Mouse (Mus musculus) limb, embryonic 11.5 days (tissue): ENCODE data around the gene Tcf21. TPM values are rescaled to one million over a fixed set of nuclear protein-coding genes. Genes with fewer than 3 reads are reported as not detected.
A peak's percentile ranks its signal among the peaks of the same experiment; 100 is the strongest.

Experiments used
- ATAC-seq: fragments of 200-750 bp; cut with Nextera tagmentation; 2 replicates; pipeline ENCODE4 v1.8.0; 2017; ENCODE audit warnings: low read depth; ENCODE audit not compliant: insufficient number of reproducible peaks, low FRiP score, low TSS enrichment
- DNase-seq: peaks from one replicate; pipeline ENCODE4 v3.0.0-alpha.2; 2015; ENCODE audit warnings: low spot score
- H3K27ac ChIP-seq: fragments of 300-500 bp; sonication (generic); replicated peaks from 2 replicates; pipeline ENCODE4 v1.5.1; 2014; ENCODE audit warnings: low read depth, mild to moderate bottlenecking, low read length
- H3K27me3 ChIP-seq: fragments of 300-500 bp; sonication (generic); 2 replicates; pipeline ENCODE4 v1.6.1; 2014; ENCODE audit warnings: mild to moderate bottlenecking, low read length, mixed read lengths; ENCODE audit not compliant: control insufficient read depth, insufficient read depth
- H3K36me3 ChIP-seq: fragments of 300-500 bp; sonication (generic); 2 replicates; pipeline ENCODE4 v1.6.1; 2014; ENCODE audit warnings: mild to moderate bottlenecking, low read length, moderate library complexity, mixed read lengths; ENCODE audit not compliant: control insufficient read depth, insufficient read depth
- H3K4me1 ChIP-seq: fragments of 300-500 bp; sonication (generic); 2 replicates; pipeline ENCODE4 v1.6.1; 2014; ENCODE audit warnings: low read length, mixed read lengths; ENCODE audit not compliant: control insufficient read depth, insufficient read depth
- H3K4me2 ChIP-seq: fragments of 300-500 bp; sonication (generic); 2 replicates; pipeline ENCODE4 v1.6.1; 2014; ENCODE audit warnings: low read depth, mild to moderate bottlenecking, moderate library complexity; ENCODE audit not compliant: severe bottlenecking
- H3K4me3 ChIP-seq: fragments of 300-500 bp; sonication (generic); 2 replicates; pipeline ENCODE4 v1.5.1; 2014; ENCODE audit warnings: low read depth, low read length
- H3K9ac ChIP-seq: fragments of 300-500 bp; sonication (generic); 2 replicates; pipeline ENCODE4 v1.6.1; 2014; ENCODE audit warnings: mild to moderate bottlenecking, low read length
- H3K9me3 ChIP-seq: fragments of 300-500 bp; sonication (generic); 2 replicates; pipeline ENCODE4 v1.6.1; 2016; ENCODE audit warnings: low read length; ENCODE audit not compliant: control insufficient read depth
- WGBS: fragments of 180-500 bp; shearing (Covaris S2); extraction: QIAGEN DNeasy Blood & Tissue Kit; methylation state at CpG from one replicate; pipeline ENCODE4 v1.1.7; 2014; 5-methylcytosine and 5-hydroxymethylcytosine counted together
- polyA plus RNA-seq: library from polyadenylated mRNA; unstranded; fragments of >200 nt; fragmentation: Nextera tagmentation; extraction: Ambion mirVana; gene quantifications from 2 replicates; pipeline ENCODE4 v1.2.1, GENCODE M21; 2014

The Tcf21 gene
- polyA plus RNA-seq, 1 experiment from 2014 or later: not detected

DNA sequence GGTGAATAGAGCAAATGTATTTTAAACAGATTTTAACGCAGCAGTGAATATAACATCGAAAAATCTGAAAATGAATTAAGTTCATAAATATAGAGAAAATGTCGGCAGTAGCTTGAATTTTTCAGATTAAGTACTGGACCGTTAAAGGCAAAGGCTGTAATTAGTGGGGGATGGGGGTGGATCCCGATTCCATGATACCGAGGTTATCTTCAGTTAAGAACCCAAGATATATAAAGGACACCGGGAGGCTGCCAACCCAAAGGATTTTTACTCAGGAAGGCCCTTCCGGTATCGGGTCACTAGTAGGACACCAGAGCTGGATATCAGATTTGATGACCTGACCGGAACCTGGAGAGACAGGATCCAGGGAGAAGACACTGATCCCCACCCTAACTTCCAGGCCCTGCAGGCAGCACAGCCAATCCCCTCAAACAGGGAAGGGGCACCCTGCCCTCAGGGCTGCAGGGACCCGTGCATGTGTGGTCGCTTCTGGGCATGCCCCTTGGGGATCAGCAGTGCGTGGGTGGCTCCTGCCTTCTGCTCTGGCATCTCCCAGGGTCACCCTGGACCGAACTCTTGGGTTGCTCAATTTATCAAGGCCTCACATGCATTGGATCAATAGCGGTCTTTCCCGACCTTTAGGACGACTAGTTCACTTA, 22.9 kb upstream of the Tcf21 start:
- no peak for ATAC-seq
- Histone ChIP-seq H3K27ac (no peak overlapping the region), H3K36me3 (no peaks in the 10 kb centered on the region), H3K9me3 (no peaks in the 10 kb centered on the region), H3K4me2 (no peak overlapping the region), H3K27me3 (peaks cover 42% of the 10 kb centered on the region), H3K4me3 (no peak overlapping the region), H3K9ac (no peak overlapping the region), H3K4me1 (no peaks in the 10 kb centered on the region)
- 3% methylated on average over 17 of the region's 17 CpGs for WGBS
- peak; percentile 46 for DNase-seq

DNA sequence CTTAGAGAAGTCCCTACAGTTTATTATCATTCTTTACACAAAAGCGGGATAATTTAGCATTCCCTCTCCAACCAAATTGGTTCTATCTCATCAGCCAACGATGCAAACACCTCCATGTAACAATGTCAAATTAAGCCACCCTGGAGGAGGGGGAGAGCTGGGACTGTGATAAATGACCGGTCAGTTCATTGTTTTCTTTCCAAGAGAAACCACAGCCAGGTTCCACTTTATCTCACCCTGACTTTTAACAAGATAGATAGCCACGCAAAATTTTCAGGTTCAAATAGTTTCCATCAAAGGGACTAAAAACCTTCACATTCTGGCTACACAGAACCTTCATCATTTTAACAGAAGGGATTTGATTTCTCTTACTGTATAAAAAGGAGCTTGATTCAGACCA, 22.1 kb upstream of the Tcf21 start:
- Histone ChIP-seq H3K4me3 (no peak overlapping the region), H3K27ac (no peak overlapping the region), H3K36me3 (no peaks in the 10 kb centered on the region), H3K4me1 (no peaks in the 10 kb centered on the region), H3K9ac (no peak overlapping the region), H3K9me3 (no peaks in the 10 kb centered on the region), H3K27me3 (peaks cover 43% of the 10 kb centered on the region), H3K4me2 (no peak overlapping the region)
- DNase-seq: no peak
- 2% methylated on average over 4 of the region's 4 CpGs for WGBS
- no peak for ATAC-seq

DNA sequence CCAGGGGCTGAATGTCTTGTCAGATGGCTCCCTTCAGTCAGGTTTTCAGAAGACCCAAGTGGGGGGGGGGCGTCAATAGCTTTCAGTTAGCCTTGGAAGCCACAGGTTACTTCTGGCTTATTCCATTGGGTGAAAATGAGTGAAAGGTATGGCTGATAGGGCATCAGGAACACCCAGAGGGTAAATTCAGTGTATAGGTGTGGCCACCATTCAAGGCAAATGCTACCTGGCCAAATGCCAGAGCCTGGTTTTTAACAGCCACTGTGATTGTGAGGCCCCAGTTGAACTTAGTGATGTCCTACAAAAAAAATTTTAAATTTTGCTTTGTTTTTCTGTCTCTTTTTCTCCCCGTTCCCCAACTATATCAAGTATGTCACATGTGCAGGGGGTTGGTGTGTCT, 6.3 kb upstream of the Tcf21 start:
- no peak for DNase-seq
- Histone ChIP-seq H3K9ac (no peak overlapping the region), H3K4me1 (no peaks in the 10 kb centered on the region), H3K36me3 (no peaks in the 10 kb centered on the region), H3K4me2 (no peak overlapping the region), H3K9me3 (no peaks in the 10 kb centered on the region), H3K27ac (no peak overlapping the region), H3K4me3 (no peak overlapping the region), H3K27me3 (peaks cover 11% of the 10 kb centered on the region)
- no peak for ATAC-seq
- WGBS: 80% methylated on average over 2 of the region's 2 CpGs

DNA sequence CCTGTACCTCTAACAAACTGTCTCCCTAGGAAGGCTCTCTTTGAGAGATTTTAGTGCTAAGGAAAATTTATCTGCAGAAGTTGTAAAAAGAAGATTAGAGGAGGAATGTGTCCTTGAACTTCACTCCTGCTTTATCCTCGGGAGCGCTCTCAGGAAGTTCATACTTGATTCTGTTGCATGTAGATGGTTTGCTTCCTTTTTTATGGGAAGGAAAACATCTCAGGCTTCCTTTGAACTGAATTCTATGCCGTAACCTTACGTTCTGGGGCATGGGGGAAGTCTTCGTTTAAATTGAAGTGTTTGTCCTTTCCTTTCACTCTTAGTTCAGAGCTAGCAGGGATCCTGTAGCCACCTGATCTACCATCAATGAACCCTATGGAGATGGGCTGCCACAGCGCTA, 2.9 kb upstream of the Tcf21 start:
- H3K9me3 ChIP-seq: no peaks in the 10 kb centered on the region
- H3K27ac ChIP-seq: no peak overlapping the region
- H3K4me2 ChIP-seq: no peak overlapping the region
- ATAC-seq (no peak), DNase-seq (no peak)
- H3K36me3 ChIP-seq: no peaks in the 10 kb centered on the region
- H3K4me1 ChIP-seq: no peaks in the 10 kb centered on the region
- no peak overlapping the region for H3K4me3 ChIP-seq
- no peak overlapping the region for H3K9ac ChIP-seq
- peaks cover 33% of the 10 kb centered on the region for H3K27me3 ChIP-seq
- 14% methylated on average over 6 of the region's 6 CpGs for WGBS

DNA sequence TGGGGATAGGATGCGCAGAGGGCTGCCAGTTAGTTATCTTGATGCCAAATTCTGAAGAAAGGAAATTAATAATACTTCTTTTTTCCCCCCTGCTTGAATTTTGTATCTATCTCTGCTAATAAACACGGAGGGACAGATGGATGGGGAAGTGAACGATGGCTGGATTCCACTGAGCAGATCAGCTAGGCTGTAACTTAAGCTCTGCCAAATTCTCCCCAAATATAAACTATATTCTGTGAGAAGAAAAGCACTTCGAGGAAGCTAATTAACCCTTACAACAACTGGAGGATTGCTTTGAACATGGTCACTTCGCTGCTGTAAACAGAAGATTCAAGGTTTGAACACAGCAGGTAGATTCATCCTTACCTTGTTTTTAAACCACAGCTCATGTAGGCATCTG, 2.5 kb upstream of the Tcf21 start:
- no peak overlapping the region for H3K4me3 ChIP-seq
- no peaks in the 10 kb centered on the region for H3K9me3 ChIP-seq
- H3K27ac ChIP-seq: no peak overlapping the region
- no peaks in the 10 kb centered on the region for H3K4me1 ChIP-seq
- 20% methylated on average over 5 of the region's 5 CpGs for WGBS
- no peaks in the 10 kb centered on the region for H3K36me3 ChIP-seq
- peaks cover 37% of the 10 kb centered on the region for H3K27me3 ChIP-seq
- H3K4me2 ChIP-seq: no peak overlapping the region
- H3K9ac ChIP-seq: no peak overlapping the region
- DNase-seq (no peak), ATAC-seq (no peak)

DNA sequence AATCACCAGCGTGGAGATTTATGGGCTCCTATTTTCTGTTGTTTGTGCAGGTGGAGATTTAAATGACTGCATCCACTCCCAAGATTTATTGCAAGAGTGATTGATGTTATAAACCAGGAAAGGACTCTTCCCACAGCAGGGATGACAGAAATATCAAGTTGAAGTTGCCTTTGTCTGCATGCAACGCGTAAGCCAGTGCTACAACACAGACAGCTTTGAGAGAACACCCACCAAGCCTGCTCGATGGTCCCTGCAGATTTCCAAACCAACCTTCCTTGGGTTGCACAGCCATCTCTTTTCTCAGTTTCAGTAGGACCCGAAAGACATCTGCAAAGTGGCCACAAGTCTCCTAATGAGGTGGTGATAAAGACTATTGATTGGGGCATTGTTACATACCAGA, 1.7 kb upstream of the Tcf21 start:
- 3% methylated on average over 5 of the region's 5 CpGs for WGBS

DNA sequence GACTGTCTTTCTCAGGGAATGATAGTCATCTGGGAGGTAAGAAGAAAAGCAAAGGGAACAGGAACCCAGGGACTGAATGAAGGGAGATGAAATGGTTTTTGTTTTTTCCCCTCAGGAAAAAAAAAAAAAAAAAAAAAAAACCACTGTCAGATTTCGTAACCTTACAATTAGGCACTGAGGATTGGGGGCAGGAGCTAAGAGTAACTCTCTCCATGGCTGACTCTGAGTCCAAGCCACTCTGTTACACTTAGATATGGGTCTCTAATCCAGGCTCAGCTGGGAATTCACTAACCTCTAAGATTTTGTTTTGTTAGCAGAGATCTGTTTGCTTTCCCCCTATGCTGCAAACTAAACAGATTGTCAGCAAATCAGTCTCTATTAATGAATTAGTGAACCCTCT, 1.3 kb upstream of the Tcf21 start:
- ATAC-seq: no peak
- no peaks in the 10 kb centered on the region for H3K36me3 ChIP-seq
- no peak overlapping the region for H3K4me3 ChIP-seq
- no peak for DNase-seq
- H3K9me3 ChIP-seq: no peaks in the 10 kb centered on the region
- WGBS: 28% methylated on average over 1 of the region's 1 CpGs
- H3K27ac ChIP-seq: no peak overlapping the region
- peaks cover 42% of the 10 kb centered on the region for H3K27me3 ChIP-seq
- no peak overlapping the region for H3K4me2 ChIP-seq
- H3K4me1 ChIP-seq: 0 out of 2 replicates have a peak, but pooled peaks cover 2% of the 10 kb centered on the region
- H3K9ac ChIP-seq: no peak overlapping the region

More for the DNA sequence above, 1.7 kb upstream of the Tcf21 start:
- Histone ChIP-seq H3K4me3 (no peak overlapping the region), H3K9ac (no peak overlapping the region), H3K9me3 (no peaks in the 10 kb centered on the region), H3K36me3 (no peaks in the 10 kb centered on the region), H3K27me3 (peaks cover 39% of the 10 kb centered on the region), H3K4me1 (no peaks in the 10 kb centered on the region), H3K27ac (no peak overlapping the region), H3K4me2 (no peak overlapping the region)
- no peak for DNase-seq
- no peak for ATAC-seq

DNA sequence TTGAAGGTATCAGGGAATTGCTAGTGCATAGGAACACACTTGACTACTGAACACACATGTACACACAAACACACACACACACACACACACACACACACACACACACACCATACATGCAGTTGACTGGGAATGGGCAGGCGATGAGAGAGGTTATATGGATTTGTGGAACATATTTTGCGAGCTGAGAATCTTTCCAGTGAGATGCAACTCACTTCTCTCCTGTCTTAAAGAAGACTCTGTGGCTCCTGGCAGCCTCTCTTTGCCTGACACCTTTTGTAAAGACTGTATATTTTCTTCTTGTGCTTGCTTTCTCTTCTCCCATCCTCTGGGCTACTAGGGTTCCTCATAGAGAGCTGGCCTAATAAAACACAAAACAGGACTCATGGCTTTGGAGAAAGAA, 867 bp upstream of the Tcf21 start:
- ATAC-seq: no peak
- Histone ChIP-seq H3K36me3 (no peaks in the 10 kb centered on the region), H3K4me3 (no peak overlapping the region), H3K4me2 (no peak overlapping the region), H3K9me3 (no peaks in the 10 kb centered on the region), H3K9ac (no peak overlapping the region), H3K27me3 (peaks cover 46% of the 10 kb centered on the region), H3K27ac (no peak overlapping the region), H3K4me1 (0 out of 2 replicates have a peak, but pooled peaks cover 6% of the 10 kb centered on the region)
- no peak for DNase-seq
- 21% methylated on average over 2 of the region's 2 CpGs for WGBS
